In the genomic region with DNA sequence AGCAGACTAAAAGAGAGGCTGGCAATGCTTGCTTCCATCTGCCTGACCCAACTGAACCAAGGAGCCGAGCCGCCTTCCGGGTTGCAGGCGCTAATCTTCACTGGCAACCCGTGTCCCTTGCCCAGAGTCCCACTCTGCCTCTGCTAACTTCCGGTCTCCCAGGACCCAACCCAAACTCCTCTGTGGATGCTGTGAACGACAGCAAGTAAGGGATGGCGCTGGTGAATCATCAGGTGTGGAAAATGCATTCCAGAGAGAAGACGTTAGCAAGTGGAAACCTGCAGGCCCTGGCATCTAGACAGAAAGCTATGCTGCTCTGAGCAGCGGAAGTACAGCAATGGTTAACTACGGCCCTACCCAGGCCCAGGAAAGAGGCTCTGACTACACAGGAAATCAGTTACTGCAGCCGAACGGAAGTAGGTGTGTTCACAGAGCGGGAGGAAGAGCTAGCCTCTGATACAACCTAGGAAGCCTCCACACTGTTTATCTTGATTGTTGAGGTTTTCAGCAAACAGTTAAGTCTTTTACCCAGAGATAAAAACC, we compare ENCODE assay signal across 8 mouse cellular contexts. TPM values are rescaled to one million over a fixed set of nuclear protein-coding genes. Genes with fewer than 3 reads are reported as not detected.
A peak's percentile ranks its signal among the peaks of the same experiment; 100 is the strongest.
DNase-seq lines count a peak whose midpoint lies in the region; ATAC-seq and TF ChIP-seq lines count a peak whose summit lies in the region.

No protein-coding gene starts in this region.

- H3K36me3 ChIP-seq in intestine, embryonic 15.5 days: no peaks in the 10 kb centered on the region
- no peaks in the 10 kb centered on the region for H3K36me3 ChIP-seq in liver, postnatal 0 days (replicated peaks; ENCODE audit: insufficient read depth, low read length)
- no peaks in the 10 kb centered on the region for H3K36me3 ChIP-seq in neural tube, embryonic 14.5 days (ENCODE audit: control insufficient read depth, insufficient read depth, low read length)

- H3K27ac ChIP-seq in intestine, embryonic 15.5 days: 0 out of 2 replicates have a peak overlapping the region, but pooled peaks have one; percentile 14
- H3K27ac ChIP-seq in liver, postnatal 0 days (ENCODE audit: low read depth): peak overlapping the region; percentile 83
- H3K27ac ChIP-seq in neural tube, embryonic 14.5 days (ENCODE audit: low read depth, low read length): peak overlapping the region; percentile 56

- H3K9ac ChIP-seq in intestine, embryonic 15.5 days: no peak overlapping the region
- H3K9ac ChIP-seq in liver, postnatal 0 days (replicated peaks): peak overlapping the region; percentile 35; the same call in 1 of the 2 replicates
- no peak overlapping the region for H3K9ac ChIP-seq in neural tube, embryonic 14.5 days (replicated peaks; ENCODE audit: low read depth, low read length)

- peak; percentile 91 for ATAC-seq in granulocyte monocyte progenitor cell, adult 5-6 weeks (replicated peaks; ENCODE audit: poor library complexity, severe bottlenecking)
- ATAC-seq in intestine, embryonic 15.5 days: peak; percentile 65
- peak; percentile 86 for ATAC-seq in liver, postnatal 0 days
- no peak for ATAC-seq in neural tube, embryonic 14.5 days (ENCODE audit: low read depth)

- H3K27me3 ChIP-seq in intestine, embryonic 15.5 days (replicated peaks): no peaks in the 10 kb centered on the region
- H3K27me3 ChIP-seq in liver, postnatal 0 days (ENCODE audit: insufficient read depth, low read length): no peaks in the 10 kb centered on the region
- no peaks in the 10 kb centered on the region for H3K27me3 ChIP-seq in neural tube, embryonic 14.5 days (ENCODE audit: control insufficient read depth, insufficient read depth, low read length)

- H3K9me3 ChIP-seq in intestine, embryonic 15.5 days: no peaks in the 10 kb centered on the region
- H3K9me3 ChIP-seq in liver, postnatal 0 days (ENCODE audit: low read length): no peaks in the 10 kb centered on the region
- no peaks in the 10 kb centered on the region for H3K9me3 ChIP-seq in neural tube, embryonic 14.5 days (ENCODE audit: control insufficient read depth, low read length)

- no peak for TF ChIP-seq CTCF in liver, postnatal 0 days (IDR thresholded peaks at IDR 0.05; ENCODE audit: low read depth)

- H3K4me3 ChIP-seq in intestine, embryonic 15.5 days (replicated peaks): no peak overlapping the region
- H3K4me3 ChIP-seq in liver, postnatal 0 days (ENCODE audit: low read depth, low read length): peak overlapping the region; percentile 14; the same call in 1 of the 2 replicates
- H3K4me3 ChIP-seq in neural tube, embryonic 14.5 days (ENCODE audit: low read depth, low read length): no peak overlapping the region

- peak; percentile 91 for DNase-seq in CD4-positive, CD25-positive, alpha-beta regulatory T cell, adult 2 months (ENCODE audit: low read depth, low spot score)
- DNase-seq in adrenal gland, postnatal 14 days: peak; percentile 40
- DNase-seq in liver, postnatal 0 days: peak; percentile 63
- no peak for DNase-seq in ovary, postnatal 36 days (ENCODE audit: low spot score)
- no peak for DNase-seq in right cerebral cortex, postnatal 36 days (ENCODE audit: low spot score in 2 of 2)

- peak; percentile 77 for TF ChIP-seq EP300 in liver, postnatal 0 days (IDR thresholded peaks at IDR 0.05; ENCODE audit: low read depth)

- 0 out of 2 replicates have a peak, but pooled peaks cover 6% of the 10 kb centered on the region for H3K4me1 ChIP-seq in intestine, embryonic 15.5 days (replicated peaks)
- peaks cover 57% of the 10 kb centered on the region for H3K4me1 ChIP-seq in liver, postnatal 0 days (ENCODE audit: insufficient read depth)
- peaks cover 34% of the 10 kb centered on the region for H3K4me1 ChIP-seq in neural tube, embryonic 14.5 days (ENCODE audit: control insufficient read depth, insufficient read depth, low read length)

- H3K4me2 ChIP-seq in intestine, embryonic 15.5 days (replicated peaks): peak overlapping the region; percentile 10
- peak overlapping the region; percentile 66 for H3K4me2 ChIP-seq in liver, postnatal 0 days (ENCODE audit: low read depth, low read length)
- peak overlapping the region; percentile 8; the same call in 1 of the 2 replicates for H3K4me2 ChIP-seq in neural tube, embryonic 14.5 days (ENCODE audit: low read depth, low read length)

- WGBS in intestine, embryonic 15.5 days: 47% methylated on average over 14 of the region's 14 CpGs
- 27% methylated on average over 14 of the region's 14 CpGs for WGBS in liver, postnatal 0 days (ENCODE audit: insufficient replicate concordance)
- WGBS in neural tube, embryonic 14.5 days: 48% methylated on average over 14 of the region's 14 CpGs

RNA-seq across cellular contexts. Expression of a gene that starts 53.4 kb away (rescaled TPM):
- total RNA-seq in adrenal gland, postnatal 14 days (2021): 25.8 and 34.1 TPM in 2 replicates
- total RNA-seq in granulocyte monocyte progenitor cell, adult 5-6 weeks (2014; fragmentation: Nextera tagmentation): 18.3 and 28.0 TPM in 2 replicates
- total RNA-seq in granulocyte monocyte progenitor cell, adult 5-6 weeks (2017): 11.7 and 13.9 TPM in 2 replicates
- polyA plus RNA-seq in intestine, embryonic 15.5 days (2015; fragmentation: Nextera tagmentation; extraction: Ambion mirVana): 13.3 and 14.2 TPM in 2 replicates
- 6.8 and 9.1 TPM in 2 replicates for polyA plus RNA-seq in liver, postnatal 0 days (2015; fragmentation: Nextera tagmentation; extraction: Ambion mirVana)
- polyA plus RNA-seq in neural tube, embryonic 14.5 days (2014; fragmentation: Nextera tagmentation; extraction: Ambion mirVana): 45.2 and 51.3 TPM in 2 replicates

Comparison
In these comparisons a context has a peak if more than half of its experiments do, and no peak if none do; other contexts are left out.
1. DNase-seq: peak in CD4-positive, CD25-positive, alpha-beta regulatory T cell, adult 2 months (single experiment), adrenal gland, postnatal 14 days (single experiment) and liver, postnatal 0 days (single experiment); none in ovary, postnatal 36 days (single experiment) and right cerebral cortex, postnatal 36 days (0 of 2).
2. H3K27ac ChIP-seq: peak in every context shown above with its lines; median percentile 83 in liver, postnatal 0 days; 56 in neural tube, embryonic 14.5 days; 14 in intestine, embryonic 15.5 days.
3. H3K4me2 ChIP-seq: peak in every context shown above with its lines; median percentile 66 in liver, postnatal 0 days; 10 in intestine, embryonic 15.5 days; 8 in neural tube, embryonic 14.5 days.